Mouse (Mus musculus) erythroblast, embryonic 14.5 days (primary cell): ENCODE results near the gene Egfem1.

ENCODE experiments used
- GATA1 ChIP-seq: IDR thresholded peaks from 2 replicates; pipeline ENCODE4 v1.6.1; 2012; ENCODE audit warnings: low read length, inconsistent platforms, mixed read lengths
- TAL1 ChIP-seq: IDR thresholded peaks from 3 replicates; pipeline ENCODE4 v1.6.1; 2012; ENCODE audit warnings: low read length, inconsistent platforms, mixed read lengths

- TF ChIP-seq GATA1, result no peak
- no peak for TF ChIP-seq TAL1
Observed at GRCm38 (mm10) chr3:29541477-29542079, 459.8 kb downstream of the Egfem1 start.
